Mouse (Mus musculus): Measurements from ENCODE around the gene Wdr46.
"Not testable (repeated sequence)": the region's sequence is repeated elsewhere in the genome, so short reads cannot be mapped to it uniquely, and the experiment has no call there.

The Wdr46 gene

DNA sequence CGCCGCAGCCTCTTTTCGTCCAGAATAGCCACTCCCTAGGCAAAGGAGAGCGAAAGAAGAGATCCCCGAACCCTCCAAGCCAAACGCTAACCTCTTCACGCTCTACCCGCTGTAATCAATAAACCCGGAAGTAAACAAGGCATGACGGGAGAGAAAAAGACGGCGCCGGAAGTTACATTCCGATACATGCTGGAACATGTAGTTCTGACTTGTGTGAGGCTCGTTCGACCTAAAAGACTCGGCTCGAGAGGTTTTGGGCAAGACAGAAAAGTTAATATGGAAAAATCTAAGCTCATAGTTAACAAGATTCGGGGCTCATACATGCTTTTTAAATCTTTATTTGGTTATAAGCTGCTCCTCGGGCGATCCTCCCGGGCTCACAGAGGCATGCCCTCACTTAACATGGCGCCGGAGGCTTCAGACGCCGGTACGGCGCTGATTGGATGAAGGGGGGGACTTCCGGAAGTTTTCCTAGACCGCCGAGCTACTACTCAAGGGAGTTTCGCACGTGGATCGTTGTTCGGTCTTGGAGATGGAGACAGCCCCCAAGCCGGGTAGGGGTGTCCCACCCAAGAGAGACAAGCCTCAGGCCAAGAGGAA lies at the start of gene Wdr46, which contains the start of gene Pfdn6:
TSS of gene Wdr46 (plus strand) at position 455 of the 600 bp plus-strand sequence.
TSS of gene Pfdn6 (minus strand) at position 138 of the 600 bp plus-strand sequence.
- DNase-seq (ENCODE audit: low read depth, low spot score) = peak; percentile 93

DNA sequence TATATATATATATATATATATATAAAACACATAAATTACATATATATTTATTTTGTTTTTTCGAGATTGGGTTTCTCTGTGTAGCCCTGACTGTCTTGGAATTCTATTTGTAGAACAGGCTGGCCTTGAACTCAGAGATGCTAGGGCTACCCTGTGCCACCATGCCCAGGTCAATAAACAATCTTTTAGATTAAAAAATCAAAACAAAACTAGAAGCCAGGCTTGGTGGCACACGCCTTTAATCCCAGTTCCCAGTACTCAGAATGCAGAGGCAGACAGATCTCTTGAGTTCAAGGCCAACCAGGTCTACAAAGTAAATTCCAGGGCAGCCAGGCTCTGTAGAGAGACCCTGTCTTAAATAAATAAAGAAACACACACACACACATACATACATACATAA lies 49.1 kb upstream of the Wdr46 start:
- no peak for DNase-seq (ENCODE audit: low read depth, low spot score)

DNA sequence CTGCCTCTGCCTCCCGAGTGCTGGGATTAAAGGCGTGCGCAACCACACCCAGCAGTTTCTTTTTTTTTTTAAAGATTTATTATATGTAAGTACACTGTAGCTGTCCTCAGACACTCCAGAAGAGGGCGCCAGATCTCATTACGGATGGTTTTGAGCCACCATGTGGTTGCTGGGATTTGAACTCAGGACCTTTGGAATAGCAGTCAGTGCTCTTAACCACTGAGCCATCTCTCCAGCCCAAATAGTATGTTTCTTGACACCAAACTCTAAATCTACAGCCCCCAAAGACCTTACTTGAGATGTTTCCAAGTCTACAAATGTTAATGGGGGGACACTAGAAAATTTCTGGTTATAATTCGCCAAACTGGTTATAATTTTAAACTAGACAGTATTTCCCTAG lies 48.6 kb upstream of the Wdr46 start:
- DNase-seq (ENCODE audit: low read depth, low spot score) = not testable (repeated sequence)

DNA sequence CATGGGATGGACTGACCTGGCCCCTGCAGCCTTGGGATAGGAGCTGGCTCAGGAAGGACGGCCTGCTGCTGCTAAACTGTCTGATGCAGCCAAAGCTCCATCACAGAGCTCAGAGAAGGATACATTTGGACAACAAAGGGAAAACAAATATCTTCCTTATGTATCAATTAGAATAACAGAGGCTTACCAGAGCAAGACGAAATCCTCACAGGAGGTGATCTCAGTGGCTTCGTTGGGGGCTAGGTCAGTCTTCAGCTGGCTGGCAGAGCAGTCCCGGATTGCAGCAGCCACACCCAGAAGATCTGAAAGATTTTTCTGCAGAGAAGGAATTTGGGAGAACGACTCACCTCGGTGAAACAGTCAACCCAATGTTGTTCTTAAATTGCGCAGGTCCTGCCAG lies 48.0 kb upstream of the Wdr46 start:
- DNase-seq (ENCODE audit: low read depth, low spot score) = no peak

DNA sequence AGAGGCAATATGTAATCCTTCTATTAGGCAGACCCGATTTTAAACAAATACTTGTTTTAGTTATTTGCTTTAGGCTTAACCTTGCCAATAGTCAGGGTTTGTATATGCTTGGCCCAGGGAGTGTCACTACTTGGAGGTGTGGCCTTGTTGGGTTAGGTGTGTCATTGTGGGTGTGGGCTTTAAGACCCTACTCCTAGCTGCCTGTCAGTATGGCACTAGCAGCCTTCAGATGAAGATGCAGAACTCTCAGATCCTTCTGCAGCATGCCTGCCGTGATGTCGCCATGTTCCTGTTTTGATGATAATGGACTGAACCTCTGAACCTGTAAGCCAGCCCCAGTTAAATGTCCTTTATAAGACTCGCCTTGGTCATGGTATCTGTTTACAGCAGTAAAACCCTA lies 47.4 kb upstream of the Wdr46 start:
- DNase-seq (ENCODE audit: low read depth, low spot score) = not testable (repeated sequence)

DNA sequence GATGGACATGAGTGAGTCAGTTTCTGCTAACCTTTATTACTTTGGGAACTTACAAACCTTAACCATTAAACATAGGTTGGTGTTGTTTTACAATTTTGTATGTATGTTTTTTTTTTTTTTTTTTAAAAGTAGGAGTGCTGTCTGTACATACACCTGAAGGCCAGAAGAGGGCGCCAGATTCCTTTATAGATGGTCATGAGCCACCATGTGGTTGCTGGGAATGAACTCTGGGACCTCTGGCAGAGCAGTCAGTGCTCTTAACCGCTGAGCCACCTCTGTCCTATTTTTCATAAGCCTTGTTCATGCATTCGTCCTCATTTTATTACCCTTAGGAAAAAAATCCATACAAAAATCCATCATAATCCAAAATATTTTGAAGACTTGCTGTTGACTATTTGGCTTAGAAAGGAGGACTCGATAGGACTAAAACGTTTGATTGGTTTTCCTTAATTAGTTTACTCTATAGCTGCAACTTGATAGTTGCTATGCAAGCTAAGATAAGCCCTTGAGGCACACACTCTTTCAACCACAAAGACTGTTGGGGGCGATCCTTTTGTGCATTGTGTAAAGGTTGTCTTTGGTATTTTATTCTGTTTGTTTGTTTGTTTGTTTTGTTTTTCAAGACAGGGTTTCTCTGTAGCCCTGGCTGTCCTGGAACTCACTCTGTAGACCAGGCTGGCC lies 43.2 kb upstream of the Wdr46 start:
- DNase-seq (ENCODE audit: low read depth, low spot score) = peak; percentile 92

DNA sequence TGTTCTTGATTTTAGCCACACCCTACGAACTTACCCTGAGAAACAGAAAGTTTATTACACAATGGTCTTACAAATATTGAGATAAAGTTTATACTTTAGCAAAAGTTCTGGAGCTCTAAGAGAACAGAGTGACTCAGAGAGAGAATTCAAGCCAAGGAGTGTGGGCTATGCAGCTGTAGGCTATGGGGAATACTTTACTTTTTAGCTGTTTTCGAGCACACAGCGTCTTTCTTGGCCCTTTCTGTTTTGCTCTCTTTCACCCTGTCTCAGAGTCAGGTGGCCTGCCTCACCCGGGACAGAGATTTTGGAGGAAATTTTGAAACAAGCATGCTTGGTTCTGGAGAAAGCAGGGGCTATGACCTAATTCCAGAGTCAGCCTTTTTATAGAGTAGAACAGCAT lies 42.3 kb upstream of the Wdr46 start:
- not testable (repeated sequence) for DNase-seq (ENCODE audit: low read depth, low spot score)

DNA sequence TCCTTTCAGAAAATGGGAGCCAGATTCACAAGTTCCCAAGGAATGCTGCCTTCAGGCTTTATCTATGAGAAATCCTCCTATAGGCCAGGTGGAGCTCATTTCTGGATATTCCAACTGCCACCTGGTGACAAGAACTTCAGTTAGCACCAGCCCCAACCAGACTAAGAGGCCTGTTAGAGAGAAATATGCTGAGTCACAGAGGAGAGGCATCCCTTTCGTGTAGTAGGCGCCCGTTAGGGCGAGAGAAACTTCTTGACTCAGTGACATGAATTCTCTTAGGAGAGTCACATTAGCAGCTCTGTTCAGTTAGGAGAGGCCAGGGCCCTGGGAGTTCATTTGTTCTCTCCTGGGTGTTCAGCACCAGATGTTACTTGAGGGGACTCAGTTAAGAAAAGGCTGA lies 40.8 kb upstream of the Wdr46 start:
- no peak for DNase-seq (ENCODE audit: low read depth, low spot score)

DNA sequence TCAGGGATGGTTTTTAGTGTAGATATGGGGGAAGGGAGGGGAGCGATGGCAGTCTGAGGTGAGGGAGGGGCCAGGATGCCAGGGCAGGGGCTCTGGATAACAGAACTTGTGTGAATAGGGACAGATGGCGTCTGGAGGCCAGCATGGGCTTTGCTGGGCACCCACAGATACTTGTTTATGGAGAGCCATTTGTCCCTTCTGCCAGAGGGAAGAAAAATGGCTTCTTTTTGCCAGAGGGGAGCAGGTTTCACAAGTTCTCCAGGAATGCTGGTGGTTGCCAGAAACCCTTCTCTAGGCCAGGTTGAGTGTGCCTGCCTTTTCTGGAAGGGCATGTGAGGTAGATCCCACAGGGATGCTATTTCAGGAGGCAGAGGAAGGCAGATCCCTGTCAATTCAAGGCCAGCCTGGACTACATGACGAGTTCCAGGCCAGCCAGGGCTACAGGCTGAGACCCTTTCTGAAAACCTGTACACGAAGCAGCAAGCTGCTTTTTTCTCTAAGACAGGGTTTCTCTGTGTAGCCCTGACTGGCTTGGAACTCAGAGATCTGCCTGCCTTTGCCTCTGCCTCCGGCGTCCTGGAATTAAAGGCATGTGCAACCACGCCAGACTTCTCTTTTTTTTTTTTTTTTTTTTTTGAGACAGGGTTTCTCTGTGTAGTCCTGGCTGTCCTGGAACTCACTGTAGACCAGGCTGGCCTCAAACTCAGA lies 40.0 kb upstream of the Wdr46 start:
- no peak for DNase-seq (ENCODE audit: low read depth, low spot score)

GRCm38 (mm10) chr17:33900989-33901314 lies 39.5 kb upstream of the Wdr46 start:
- no peak for DNase-seq (ENCODE audit: low read depth, low spot score)

GRCm38 (mm10) chr17:33901653-33902052 lies 38.8 kb upstream of the Wdr46 start:
- no peak for DNase-seq (ENCODE audit: low read depth, low spot score)

GRCm38 (mm10) chr17:33902079-33902478 lies 38.4 kb upstream of the Wdr46 start:
- DNase-seq (ENCODE audit: low read depth, low spot score) = no peak

DNA sequence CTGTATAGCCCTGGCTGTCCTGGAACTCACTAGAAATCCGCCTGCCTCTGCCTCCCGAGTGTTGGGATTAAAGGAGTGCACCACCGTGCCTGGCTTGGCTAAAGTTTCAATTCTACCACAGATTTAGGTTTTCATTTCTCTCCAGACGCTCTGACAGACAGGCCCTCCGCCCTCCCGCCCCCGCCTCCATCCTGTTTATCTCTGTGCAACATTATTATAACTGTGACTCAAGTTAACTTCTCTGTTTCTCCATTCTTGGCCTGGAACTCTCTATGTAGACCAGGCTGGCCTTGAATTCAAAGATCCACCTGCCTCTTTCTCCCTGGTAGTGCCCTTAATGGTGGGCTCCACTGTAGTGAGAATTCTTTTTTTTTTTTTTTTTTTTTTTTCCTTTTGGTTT lies 38.0 kb upstream of the Wdr46 start:
- DNase-seq (ENCODE audit: low read depth, low spot score) = peak; percentile 72

DNA sequence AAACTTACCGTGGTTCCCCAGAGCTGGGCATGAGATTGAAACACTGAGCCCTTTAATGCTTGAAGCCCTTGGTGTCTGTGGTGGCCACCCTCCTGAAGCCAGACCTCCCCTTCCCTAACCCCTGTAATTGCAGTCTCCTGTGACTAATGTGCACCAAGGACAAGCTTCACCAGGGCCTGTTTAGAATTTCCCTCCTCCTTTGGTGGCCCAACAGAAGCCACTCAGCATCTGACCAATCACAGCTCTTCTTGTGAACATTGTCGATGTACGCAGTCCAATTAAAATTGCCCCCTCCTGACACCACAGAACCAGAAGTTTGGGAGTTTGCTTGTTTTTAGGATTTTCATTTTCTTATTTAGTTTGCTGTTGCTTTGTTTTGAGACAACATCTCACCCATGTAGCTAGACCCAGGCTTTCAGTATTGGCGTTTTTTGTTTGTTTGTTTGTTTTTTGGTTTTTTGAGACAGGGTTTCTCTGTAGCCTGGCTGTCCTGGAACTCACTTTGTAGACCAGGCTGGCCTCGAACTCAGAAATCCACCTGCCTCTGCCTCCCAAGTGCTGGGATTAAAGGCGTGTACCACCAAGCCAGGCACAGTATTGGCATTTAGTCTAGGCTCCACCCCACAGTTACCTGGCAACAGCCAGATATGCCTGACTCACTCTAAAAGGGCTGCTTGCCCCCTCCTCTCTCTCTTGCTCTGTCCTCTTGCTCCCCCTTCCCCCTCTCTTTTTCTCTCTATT lies 36.4 kb upstream of the Wdr46 start:
- not testable (repeated sequence) for DNase-seq (ENCODE audit: low read depth, low spot score)

DNA sequence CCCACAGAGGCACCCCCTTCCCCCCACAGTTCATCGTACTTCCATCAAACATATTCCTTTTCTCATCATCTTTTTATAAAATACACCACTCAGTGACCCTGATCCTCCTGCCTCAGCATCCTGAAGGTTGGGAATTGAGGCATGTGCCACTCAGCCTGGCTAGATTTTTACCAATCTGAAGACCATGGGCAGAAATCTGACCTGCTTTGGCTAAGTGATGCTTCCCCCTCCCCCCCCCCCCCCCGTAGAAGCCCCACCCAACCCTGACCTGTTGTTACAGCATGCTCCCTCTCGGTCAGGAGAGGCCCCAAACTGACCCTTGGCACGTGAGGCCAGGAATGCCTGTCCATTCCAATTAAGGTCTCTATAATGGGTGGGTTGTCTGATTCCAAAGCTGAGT lies 35.6 kb upstream of the Wdr46 start, which contains the start of gene Platr17:
TSS of gene Platr17 (plus strand) at position 301 of the 400 bp plus-strand sequence.
- DNase-seq (ENCODE audit: low read depth, low spot score) = not testable (repeated sequence)

GRCm38 (mm10) chr17:33908331-33909076 lies 32.0 kb upstream of the Wdr46 start:
- DNase-seq (ENCODE audit: low read depth, low spot score) = peak; percentile 42

- DNase-seq (ENCODE audit: low read depth, low spot score) = peak; percentile 99
Measured at GRCm38 (mm10) chr17:33909077-33909868, 31.2 kb upstream of the Wdr46 start, which contains the start of gene Daxx. TSS of gene Daxx (plus strand) at chr17:33909414.

DNA sequence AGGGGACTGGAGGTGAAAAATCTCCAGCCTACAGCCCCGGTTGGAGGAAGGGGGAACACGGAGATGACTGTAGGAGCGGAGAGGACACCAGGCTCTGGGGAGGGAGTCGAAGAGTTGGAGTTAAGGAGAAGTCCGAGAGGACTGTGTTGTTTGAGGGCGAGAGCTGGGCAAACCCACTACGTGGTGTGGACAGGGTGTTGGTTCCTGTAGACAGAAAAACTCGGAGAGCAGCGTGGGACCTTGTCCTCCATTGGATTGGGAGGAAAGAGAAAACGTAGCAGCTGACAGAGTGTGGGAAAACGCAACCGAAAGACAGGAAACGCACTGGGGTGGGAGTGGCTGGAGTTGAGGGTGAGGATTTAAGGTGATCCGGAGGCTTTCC lies 30.6 kb upstream of the Wdr46 start:
- peak; percentile 66 for DNase-seq (ENCODE audit: low read depth, low spot score)

DNA sequence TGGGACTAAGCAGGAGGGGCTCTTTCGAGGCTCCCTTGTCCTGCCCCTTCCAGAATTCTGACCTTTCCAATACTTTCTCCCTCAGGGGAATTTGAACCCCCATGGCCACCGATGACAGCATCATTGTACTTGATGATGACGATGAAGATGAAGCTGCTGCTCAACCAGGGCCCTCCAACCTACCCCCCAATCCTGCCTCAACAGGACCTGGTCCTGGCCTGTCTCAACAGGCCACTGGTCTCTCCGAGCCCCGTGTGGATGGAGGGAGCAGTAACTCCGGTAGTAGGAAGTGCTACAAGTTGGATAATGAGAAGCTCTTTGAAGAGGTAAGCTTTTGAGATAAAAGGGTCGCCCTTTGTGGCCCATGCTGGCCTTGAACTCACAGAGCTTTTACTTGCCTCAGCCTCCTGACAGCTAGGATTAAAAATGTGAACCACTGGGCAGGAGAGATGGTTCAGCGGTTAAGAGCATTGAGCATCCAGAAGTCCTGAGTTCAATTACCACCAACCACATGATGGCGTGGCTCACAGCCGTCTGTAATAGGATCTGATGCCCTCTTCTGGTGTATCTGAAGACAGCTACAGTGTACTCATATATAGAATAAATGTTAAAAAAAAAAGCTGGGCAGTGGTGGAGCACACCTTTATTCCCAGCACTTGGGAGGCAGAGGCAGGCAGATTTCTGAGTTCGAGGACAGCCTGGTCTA lies 30.0 kb upstream of the Wdr46 start:
- peak; percentile 76 for DNase-seq (ENCODE audit: low read depth, low spot score)

Measured in CD4-positive, CD25-positive, alpha-beta regulatory T cell, adult 2 months (primary cell).